Mouse (Mus musculus) layer of hippocampus, adult 8-10 months (tissue): ENCODE data around the gene Slc2a3. TPM values are rescaled to one million over a fixed set of nuclear protein-coding genes. Genes with fewer than 3 reads are reported as not detected.
A peak's percentile ranks its signal among the peaks of the same experiment; 100 is the strongest.

Experiments
- DNase-seq, 2 experiments: peaks; one replicate each; pipeline ENCODE4 v3.0.0; 2022; ENCODE audit warnings: low spot score in 2 of 2
- total RNA-seq, 4 experiments: library from RNA; stranded (reverse); gene quantifications; 2 replicates each; pipeline ENCODE4 v1.2.4; 2022

Gene Slc2a3
- 100 to 1,000 TPM in 2 of 4 experiments, 10 to 100 TPM in 2; 89.0 to 124 (median 100) TPM for total RNA-seq

DNA sequence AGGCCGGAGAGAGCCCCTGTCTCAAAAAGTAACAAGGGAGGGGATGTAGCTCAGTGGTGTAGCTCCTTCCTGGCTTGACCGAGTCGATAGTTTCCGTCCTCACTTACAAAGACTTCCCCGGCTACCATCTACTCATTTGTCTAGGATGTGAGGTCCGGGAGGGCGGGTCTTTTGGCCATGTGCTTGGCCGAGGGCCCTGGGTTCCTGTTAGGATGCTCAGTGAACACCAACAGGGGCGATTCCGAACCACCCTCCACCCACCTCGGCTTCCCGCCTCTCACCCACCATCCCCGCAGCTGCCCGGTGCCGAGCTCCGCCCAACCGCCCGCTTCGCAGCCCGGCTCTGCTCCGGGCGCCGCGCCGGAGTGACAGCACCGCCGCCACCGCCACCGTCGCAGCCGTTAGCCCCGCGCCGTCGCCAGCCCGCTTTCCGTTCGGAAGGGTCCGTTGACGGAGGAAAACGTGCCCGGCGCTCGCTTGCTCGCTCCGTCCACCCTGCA lies at the start of gene Slc2a3:
Gene Slc2a3, minus strand, starts transcription at position 340 of the 500 bp plus-strand sequence.
- DNase-seq = peak in 1 of 2 experiments; percentile 41

- DNase-seq = no peak
Observed at GRCm38 (mm10) chr6:122843759-122844158, 42.3 kb upstream of the Slc2a3 start.

DNA sequence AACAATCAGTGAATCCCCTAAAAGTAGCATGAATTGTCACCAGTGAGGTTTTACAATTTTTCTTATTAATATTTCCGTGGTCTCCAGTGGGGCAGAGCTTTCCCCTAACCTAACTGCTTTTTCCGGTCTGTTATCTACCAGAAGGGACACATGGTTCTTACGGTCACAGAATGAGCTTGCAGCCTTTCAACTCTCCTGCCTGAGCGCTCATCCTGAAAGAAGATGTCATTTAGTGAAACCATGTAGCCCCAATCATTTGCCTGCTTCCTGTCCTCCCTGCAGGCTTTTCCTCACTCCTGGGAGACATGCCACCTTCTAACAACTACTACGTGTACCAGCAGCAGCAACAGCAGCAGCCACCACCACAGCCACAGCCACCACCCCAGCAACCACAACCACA lies 36.1 kb upstream of the Slc2a3 start:
- DNase-seq = no peak

GRCm38 (mm10) chr6:122836974-122837373 lies 35.5 kb upstream of the Slc2a3 start:
- no peak for DNase-seq

DNA sequence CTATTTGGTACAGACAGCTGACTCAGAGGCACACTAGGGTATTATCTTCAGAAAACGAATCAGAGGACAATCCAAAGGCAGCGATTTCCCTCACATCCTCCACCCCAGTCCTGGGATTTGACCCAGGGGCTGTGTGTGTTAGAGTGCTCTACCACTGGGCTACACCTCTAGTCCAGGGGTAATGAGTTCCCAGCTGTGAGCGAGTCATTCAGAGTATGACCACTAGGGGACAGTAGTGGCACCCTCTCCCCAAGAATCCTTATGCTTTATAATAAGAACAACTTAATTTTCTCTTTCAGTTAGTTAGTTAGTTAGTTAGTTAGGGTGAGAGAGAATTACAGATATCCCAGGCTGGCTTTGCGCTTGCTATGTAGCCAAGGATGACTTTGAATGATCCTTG lies 32.9 kb upstream of the Slc2a3 start:
- peak in 1 of 2 experiments; percentile 34 for DNase-seq

DNA sequence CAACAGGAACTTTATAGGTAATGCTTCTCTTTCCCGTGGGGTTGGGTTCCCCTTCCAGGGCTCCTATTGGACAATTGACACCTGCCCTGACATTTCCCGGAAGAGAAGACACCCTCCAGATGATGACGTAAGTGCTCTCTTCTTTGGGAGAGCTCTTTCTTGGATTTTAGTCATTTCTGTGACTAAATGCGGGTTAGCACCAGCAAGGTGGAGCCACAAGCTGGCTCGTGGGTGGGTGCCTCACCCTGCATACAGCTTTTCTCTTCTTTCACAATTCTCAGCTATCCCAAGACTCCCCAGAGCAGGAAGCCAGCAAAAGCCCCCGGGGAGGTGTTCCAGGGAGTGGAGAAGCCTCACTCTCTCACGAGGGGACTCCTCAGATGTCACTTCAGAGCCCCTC lies 31.4 kb upstream of the Slc2a3 start:
- no peak for DNase-seq

GRCm38 (mm10) chr6:122828086-122828485 lies 26.6 kb upstream of the Slc2a3 start:
- no peak for DNase-seq

DNA sequence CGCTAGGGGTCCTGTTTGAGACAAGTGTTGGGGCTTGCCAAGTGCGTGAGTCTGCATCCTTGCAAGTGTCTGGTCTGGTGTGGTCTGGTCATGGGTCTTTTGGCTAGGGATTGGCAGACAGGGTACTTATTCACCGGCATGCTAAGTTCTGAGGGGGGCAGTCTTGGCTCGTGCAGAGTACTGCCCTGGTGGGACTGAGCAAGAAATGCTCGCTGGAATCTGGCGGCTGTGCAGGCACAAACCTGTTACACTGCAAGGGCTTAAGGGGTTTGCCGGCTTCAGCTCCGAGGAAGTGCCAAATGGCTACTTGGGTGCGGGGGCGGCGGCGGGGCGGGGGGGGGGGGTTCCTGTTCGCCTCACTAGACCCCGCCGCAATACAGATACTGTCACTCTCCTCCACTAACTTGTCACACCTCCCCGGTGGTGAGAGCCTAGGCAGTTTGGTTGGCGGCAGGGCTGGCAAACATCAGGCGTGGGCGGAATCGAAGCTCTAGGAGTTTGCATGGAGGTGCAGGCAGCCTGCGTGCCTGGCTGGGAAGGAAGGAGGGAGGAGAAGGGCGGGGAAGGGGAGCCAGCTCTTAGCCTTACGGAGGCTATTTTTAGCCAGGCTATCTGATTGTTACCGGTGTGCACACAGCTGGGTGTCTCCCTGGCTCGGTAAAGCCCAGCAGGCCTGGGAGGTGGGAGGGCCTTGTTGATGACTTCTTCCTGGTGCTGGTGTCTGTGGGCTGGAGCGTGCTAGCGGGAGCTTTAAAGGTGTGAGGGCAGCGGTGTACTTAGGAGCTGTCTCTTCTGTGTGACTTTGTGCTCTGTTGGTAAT lies 24.7 kb upstream of the Slc2a3 start:
- DNase-seq = peak; percentile 80 to 81

- DNase-seq = no peak
Observed at GRCm38 (mm10) chr6:122825166-122825565, 23.7 kb upstream of the Slc2a3 start.

DNA sequence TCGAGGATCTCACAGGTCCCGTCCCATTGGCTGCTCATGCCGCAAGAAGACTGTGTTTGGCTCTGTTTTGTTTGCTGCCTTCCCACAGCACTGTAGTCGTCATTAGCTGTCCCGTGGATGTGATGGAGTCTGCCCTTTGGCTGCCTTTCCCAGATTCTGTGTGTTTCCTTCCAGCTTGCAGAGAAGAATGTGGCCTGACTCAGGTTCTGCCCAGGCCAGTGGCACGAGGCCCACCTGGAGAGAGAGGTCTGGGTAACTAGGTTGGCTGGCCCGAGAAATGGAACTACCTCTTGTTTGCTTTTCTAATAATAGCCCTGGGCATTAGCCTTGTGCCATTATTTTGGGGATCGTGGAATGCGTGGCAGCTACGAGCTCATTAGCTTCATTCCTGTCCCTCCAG lies 22.6 kb upstream of the Slc2a3 start:
- DNase-seq = no peak

- no peak for DNase-seq
Observed at GRCm38 (mm10) chr6:122821822-122822221, 20.4 kb upstream of the Slc2a3 start.

DNA sequence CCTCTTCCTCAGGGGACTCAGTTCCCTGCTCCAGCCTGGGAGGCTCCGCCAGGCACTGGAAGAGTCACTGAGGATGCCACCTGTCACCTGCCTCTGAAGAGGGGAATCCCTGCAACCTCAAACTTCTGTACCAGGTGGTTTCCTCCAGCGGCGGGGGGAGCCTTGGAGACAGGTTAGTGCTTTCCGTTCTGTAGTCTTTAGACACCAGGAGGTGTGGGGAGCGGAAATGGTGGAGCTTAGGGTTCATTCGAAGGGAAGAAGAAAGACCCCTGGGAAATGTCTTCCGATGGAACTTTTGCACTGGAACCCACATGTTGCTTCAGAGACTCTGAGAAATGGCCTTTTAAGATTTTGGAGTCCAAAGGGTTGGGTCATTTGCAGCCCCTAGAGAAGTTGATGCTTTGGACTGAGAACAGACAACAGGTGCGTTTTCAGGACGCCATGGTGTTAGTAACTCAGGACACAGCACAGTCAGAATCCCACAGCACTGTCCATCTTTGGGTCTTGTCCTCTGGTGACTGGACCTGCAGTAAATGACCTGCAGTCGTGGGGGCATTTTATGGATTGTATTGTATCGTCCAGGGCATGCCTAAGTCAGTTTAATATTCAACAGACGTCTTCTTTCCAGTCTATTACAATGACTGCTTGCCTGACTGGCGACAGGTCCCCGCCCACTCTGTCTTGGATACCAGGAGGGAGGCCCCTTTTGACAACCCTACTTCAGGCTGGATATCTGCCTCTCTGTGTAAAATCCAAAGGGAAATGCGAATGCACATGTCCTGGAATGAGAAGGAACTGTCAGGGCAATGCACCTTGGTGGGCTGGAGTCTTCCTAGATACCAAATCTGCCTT lies 19.6 kb upstream of the Slc2a3 start:
- DNase-seq = no peak

- DNase-seq = peak in 1 of 2 experiments; percentile 21
Observed at GRCm38 (mm10) chr6:122820071-122820798, 18.8 kb upstream of the Slc2a3 start.

GRCm38 (mm10) chr6:122819306-122820070 lies 18.0 kb upstream of the Slc2a3 start, which contains the start of gene Foxj2:
Gene Foxj2 (plus strand): TSS chr6:122819914.
- DNase-seq = peak in 1 of 2 experiments; percentile 48

DNA sequence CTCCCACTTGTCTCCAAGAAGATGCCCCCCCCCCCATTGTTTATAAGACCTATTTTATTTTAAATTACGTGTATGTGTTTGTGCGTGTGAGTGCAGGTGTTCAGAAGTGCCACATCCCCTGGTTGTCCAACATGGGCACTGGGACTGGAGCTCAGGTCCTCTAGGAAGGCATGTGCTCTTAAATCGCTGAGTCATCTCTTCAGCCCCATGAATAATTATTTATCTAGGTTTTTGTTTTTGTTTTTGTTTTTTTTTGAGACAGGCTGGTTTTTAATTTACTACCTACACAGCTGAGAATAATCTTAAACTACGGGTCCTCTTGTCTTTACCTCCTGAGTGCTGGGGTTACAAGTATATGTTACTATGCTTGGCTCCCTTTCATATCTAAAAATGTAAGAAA lies 12.2 kb upstream of the Slc2a3 start:
- no peak for DNase-seq

GRCm38 (mm10) chr6:122812716-122813115 lies 11.3 kb upstream of the Slc2a3 start:
- no peak for DNase-seq

- no peak for DNase-seq
Observed at GRCm38 (mm10) chr6:122811771-122812600, 10.5 kb upstream of the Slc2a3 start.

DNA sequence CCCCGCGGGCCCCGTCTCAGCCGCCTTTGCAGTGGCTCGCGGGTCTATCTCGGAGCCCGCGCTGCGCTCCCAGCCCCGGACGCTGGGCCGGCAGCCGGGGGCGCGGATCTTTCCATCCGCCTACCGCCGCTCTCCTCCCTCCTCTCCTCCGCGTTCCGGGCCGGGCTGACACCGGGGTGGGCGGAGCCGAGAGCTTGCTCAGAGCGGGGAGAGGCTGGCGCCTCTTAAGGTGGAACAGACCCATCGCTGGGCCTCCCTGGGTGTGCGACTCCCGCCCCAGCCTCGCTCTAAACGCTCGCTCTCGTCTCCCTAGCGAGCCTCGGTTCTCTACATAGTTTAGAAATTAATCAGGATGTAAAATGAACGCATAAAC lies 9.8 kb upstream of the Slc2a3 start:
- peak; percentile 91 to 92 for DNase-seq

DNA sequence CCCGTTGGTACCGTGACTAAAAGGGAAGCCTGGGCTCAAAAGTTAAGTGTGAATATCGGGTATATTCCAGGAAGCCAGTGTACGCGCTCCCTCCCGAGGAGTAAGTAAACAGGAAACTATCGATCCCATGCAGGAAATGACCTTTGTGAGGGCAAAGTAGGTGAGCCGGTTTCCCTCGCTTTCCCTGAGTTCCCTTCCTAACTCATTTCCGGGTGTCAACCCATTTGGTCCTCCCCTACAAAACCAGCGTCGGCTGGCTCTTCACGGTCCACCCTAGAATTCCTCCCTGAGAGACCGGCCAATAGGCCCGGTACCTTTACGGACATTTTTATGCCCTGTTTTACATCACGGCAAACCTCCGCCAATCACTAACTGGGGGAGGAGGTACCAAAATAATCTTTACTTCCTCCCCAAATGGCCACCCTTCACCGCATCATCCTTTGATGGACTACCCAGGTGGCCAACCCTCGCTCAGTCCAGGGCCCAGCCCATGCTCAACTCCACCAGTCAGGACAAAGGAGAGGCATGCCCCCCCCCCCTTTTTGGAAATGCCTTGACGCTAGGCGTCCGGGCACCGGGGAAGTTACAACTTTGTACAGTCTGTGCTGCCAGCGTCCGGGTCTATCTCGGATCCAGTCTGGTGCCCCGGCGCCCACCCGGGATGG lies 9.3 kb upstream of the Slc2a3 start:
- DNase-seq = peak; percentile 98
